Mouse (Mus musculus) T-helper 17 cell (primary cell): Measurements from ENCODE around the gene Carmil3.

Experiments
- in situ Hi-C, 2 experiments: fragments of 300-600 bp; cut with MboI, MseI; formaldehyde crosslinking; loops; 1 replicate in 1 of 2; 2 replicates in 1 of 2; pipeline ENCODE4 v1.15.1; 2025; ENCODE audit warnings: high pct_unique_total_duplicates in 2 of 2

Carmil3 gene

DNA sequence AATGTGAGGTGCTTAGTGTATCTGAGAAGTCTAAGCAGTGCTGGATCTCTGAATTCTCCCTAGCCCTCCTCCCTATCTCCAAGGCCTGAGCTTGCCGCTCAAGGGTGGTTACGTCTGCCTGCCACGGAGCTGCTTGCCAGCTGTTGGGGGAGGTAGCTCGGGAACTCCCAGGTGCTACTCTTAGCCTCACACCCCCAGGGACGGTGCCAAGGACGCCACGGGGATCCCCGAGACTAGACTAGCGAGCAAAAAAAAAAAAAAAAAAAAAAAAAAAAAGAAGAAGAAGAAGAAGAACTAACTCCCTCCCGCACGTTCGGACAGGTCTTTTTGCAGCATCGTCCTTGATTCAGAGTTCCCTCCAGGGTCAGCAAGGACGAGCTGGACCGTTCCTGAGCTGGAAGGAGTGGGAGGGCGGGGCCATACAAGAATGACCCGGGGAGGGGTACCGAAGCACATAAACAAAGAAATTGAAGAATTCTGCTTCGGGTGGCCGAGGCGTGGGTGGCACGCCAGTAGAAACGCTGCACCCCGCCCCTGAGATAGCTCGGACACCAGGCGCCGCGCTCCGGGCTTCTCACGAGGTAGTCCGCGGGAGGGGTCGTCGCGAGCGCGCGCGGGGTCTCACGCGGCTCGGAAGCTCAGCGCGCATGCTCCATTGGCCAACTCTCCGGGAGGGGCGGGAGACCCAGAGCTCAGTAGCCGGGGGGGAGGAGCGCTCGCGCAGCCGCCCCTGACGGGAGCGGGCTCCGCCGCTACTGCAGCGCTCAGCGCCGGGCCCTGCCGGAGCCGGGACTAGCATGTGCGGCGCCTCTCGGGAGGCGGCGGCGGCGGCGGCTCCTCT lies at the start of gene Carmil3:
TSS of gene Carmil3 (plus strand) at position 291 of the 841 bp plus-strand sequence.
- in situ Hi-C loops = no loop called here

DNA sequence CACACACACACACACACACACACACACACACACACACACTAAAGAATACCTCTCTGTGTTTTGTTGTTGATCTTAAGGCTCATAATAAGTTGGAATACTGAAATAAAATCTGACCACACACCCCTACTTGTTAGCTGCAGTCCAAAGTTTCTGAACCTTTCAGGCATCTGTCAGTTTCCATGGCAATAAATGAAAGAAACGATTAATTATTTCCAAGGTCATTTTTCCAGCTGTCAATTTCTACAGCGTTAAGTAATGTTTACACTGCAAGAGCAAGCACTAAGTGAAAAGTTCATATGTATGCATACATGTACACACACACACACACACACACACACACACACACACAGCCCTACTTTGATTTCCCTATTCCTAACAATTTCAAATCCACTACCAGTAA lies 32.8 kb upstream of the Carmil3 start:
- in situ Hi-C loops = loop anchor here in 1 of 2 experiments (10.0 kb wide), 1 partner anchor 1627 kb away; no protein-coding TSS in a partner anchor

DNA sequence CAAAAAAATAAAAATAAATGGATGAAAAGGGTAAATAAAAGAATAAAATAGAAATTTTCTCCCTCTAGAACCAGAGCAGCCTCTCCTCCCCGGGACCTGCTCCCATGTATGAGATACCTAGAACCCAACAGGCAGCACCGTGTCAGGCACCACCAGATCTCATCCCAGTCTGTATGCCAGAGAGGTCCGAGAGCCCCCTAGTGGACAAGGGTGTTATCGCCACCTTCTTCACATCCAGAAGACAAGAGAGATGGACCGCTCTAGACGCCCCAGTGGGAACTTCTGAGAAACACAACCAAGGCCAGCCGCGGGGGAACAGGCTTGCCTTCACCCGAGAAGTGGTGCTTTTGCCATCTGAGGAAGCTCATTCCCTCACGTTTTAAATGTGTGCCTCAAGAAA lies 32.2 kb upstream of the Carmil3 start:
- in situ Hi-C loops = loop anchor here in 1 of 2 experiments (10.0 kb wide), 1 partner anchor 1627 kb away; no protein-coding TSS in a partner anchor

DNA sequence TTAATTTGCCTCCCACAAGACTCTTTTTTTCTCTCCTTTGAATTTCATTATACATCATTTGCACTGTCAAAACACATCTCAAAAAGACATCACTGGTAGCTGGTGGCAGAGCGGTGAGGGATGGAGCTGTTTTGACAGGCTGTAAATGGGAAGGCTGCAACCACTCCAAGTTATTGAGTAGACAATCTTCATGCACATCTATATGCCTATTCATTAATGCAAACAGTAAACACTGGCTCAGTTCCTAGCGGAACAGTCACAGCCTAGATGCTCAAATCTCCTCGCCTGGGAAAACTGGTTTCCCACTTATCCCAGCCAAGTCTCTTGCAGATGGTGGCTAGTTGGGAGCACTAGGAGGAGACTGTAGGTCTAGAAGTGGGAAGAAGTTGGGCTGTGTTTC lies 31.7 kb upstream of the Carmil3 start:
- in situ Hi-C loops = loop anchor here in 1 of 2 experiments (10.0 kb wide), 1 partner anchor 1626 kb away; no protein-coding TSS in a partner anchor

DNA sequence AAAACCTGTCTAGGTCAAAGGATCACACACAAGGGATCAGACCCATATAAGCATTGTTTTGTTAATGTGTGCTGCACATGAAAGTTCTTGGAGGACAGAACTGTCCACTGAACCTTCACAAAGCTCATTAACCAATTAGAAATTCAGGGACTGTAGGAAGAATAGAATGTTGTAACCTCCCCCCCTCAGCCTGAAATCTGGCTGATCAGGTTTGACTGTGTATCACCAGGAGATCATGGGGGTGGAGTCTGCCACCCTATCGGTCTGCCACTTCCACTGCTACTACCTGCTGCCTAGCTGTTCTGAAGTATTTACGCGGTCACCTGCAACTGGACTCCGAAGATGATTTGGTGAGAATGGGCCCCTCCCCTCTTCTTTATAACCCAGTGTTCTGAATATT lies 30.7 kb upstream of the Carmil3 start:
- in situ Hi-C loops = loop anchor here in 1 of 2 experiments (10.0 kb wide), 1 partner anchor 1625 kb away; no protein-coding TSS in a partner anchor

DNA sequence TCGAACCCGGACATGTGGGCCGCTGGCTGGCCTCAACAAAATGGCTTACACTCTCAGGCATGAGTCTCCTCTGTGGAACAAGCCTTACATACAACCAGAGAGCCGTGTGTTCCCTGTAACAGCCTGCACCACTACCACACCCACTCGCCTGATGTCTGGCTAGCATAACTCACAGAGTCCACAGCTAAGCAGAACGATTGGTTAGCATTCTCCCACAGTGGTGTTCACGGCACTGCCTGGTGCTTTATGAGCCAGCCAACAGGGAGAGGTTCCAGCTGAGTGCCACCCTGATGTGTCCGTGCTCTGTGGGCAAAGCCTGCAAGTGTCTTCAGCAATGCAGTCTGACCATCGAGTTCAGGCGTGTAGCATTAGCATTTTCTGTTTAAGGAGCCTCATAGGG lies 30.2 kb upstream of the Carmil3 start:
- in situ Hi-C loops = no loop called here

DNA sequence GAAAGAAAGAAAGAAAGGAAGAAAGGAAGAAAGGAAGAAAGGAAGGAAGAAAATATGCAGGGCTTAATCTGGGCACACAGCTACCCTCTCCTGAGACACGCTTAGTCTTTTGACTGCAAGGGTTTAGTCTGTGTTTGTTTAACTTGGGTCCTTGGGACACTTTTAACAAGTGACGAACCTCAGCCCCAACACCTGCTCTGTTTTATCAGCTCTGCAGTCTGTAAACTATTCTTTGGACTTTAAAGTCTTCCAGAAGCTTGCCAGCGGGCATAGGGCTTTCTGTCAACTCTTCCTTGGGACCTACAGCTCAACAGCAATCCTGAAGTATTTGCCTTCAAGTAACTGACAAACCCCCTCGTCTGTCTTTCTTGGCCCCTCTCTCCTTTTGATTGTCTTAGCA lies 28.7 kb upstream of the Carmil3 start:
- in situ Hi-C loops = no loop called here

DNA sequence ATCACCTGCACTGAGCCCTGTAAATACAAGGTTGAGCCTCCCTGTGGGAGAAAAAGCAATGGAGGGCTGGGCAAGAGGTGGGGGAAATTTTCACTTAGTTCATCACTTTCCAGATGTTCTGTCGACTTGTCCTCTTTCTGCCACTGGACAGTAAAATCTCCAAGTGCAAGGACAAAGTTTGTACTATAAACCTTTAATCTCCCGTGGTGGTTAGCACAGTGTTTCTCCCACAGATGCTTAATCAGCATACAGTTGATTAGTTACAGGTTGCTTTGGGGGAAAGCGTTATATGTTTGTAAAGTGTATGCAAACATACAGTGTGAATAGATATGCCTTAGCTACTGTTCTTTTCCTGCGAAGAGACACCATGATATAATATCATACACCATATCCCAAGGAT lies 24.0 kb upstream of the Carmil3 start:
- in situ Hi-C loops = no loop called here

DNA sequence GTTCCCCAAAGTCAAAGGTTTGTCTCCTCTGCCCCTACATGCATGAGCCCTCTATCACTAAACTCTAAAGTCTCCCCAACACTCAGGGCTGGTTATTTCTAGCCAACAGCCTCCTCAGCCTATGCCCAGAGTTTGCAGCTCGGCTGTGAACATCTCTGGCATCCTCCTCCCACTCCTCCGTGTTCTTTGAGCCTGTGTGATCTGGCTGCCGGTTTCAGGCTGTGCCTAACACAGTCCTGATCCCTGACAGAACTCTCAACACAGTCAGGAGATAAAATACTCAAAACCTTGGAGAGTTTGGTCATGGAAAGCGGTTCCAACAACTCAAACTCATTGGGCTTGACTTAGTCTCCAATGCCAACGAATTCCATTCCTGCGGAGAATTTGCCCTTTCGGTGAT lies 23.3 kb upstream of the Carmil3 start:
- in situ Hi-C loops = no loop called here

DNA sequence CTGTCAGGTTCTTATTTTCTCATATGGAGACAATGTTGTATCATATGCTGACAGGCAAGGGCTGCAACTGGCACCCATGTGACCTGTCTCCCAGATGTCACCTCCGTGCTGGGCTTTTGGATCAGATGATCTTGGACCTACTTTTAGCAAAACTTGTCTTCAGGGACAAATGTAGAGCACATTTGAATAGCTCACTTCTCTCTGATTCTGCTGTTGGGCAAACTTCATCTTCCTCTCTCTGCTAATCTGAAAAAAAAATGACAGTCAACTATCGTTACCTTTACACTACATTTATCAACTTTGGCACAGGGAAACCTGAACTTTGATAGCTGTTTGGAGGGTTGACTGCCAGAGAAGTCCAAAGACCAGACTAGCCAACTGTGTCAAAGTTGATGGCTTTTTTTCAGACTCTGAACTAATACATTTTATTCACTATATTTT lies 22.1 kb upstream of the Carmil3 start:
- in situ Hi-C loops = no loop called here

DNA sequence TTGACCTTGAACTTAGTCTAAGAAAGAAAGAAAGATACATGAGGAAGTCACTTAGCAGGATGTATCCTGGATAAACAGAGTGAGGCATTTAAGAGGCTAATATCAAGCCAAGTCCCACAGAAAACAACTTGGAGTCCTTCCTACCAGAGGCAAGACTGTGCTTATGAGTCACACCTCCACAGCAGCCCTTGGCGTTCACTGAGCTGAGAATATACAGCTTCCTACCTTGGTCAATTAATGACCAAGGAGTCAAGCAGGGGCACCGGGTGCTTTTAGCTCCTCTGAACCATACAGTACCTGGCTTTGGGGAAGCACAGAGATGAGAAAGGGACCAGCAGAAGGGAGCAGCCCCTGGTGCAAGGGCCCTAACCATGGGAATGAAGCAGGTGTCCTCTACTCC lies 21.4 kb upstream of the Carmil3 start:
- in situ Hi-C loops = no loop called here

DNA sequence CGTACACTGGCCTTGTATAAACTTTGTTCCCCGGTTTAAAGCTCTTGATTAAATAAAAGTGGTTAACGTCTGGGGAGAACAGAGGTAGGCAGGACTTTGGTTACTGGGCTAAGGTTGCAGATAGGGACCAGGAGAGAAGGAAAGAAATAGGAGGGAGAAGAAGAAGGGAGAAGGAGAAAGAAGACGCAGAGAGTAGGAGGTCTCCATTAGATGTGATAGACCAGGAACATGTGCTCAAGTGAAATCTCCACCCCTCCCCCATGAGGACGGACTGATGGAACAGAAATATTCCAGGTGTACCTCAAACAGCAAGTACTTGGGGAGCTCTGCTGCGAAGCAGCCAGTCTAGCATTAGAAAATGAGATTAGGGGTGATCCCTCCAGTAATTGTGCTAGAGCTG lies 20.6 kb upstream of the Carmil3 start:
- in situ Hi-C loops = no loop called here

DNA sequence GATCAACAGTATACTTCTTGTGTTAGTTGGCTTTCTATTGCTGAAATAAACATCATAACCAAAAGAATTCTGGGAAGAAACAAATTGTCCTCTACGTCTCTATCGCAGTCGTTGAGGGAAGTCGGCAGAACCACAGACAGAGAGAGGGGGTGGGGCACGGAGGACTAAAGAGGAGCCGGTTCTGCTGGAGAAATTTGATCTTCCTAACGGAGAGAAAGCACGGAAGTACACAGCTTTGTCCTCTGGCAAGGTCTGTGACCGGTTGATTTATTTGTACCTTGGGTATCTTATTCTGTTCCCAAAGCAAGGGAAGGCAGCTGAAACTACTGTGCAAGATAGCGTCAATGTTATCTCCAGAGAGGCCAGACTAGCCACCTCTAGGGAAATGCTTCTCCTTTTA lies 19.6 kb upstream of the Carmil3 start:
- in situ Hi-C loops = no loop called here

DNA sequence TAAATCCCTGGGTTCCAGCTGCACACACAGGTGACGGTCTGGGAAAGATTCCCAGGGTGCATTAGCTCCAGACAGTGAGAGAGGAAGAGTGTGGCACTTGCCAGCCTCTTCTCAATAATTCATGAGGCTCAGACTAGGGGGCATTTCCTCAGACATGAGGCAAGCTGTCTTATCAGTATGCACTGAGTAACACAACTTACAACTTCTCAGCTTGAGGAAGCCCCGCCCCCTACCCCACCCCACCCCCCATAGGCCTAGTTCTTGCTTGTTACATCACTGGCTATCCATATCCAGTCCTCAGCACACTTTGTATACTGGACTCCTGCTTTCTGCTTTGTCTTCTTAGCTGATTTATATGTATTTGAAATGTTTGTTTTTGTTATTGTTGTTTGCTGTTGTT lies 14.8 kb upstream of the Carmil3 start:
- in situ Hi-C loops = no loop called here

DNA sequence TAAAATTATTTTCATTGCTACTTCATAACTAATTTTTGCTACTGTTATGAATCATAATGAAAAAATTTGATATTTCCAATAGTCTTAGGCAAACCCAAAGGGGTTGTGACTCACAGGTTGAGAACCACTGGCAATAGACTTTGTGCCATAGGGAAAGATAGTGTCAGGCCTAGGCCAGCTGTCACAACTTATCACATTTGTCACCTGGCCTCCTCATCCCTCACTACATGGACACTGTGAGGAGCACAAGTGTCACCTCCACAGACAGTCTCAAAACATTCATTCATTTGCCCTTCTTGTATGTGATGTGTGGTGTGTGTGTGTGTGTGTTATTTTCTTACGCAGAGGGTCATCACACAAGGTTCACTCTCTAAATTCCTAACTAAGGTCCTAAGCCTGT lies 13.0 kb upstream of the Carmil3 start:
- in situ Hi-C loops = no loop called here

DNA sequence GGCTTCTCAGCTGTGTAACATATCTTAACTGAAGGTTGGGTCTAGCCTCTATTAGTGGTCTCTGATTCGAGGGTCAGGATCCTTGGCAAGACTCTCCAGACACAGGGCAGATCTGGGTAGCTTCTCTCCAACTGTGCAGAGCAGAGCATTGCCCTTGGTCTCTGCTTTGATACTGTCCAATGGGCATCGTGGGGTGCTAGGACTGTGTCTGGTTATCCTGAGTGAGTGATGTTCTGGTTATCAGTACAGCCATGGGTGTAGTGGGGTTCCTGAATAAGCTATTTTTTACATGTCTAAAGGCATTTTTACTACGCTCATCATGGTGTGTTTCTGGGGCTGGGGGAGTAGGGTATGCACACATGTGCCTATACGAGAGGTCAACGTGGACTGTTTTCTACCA lies 12.6 kb upstream of the Carmil3 start:
- in situ Hi-C loops = no loop called here

DNA sequence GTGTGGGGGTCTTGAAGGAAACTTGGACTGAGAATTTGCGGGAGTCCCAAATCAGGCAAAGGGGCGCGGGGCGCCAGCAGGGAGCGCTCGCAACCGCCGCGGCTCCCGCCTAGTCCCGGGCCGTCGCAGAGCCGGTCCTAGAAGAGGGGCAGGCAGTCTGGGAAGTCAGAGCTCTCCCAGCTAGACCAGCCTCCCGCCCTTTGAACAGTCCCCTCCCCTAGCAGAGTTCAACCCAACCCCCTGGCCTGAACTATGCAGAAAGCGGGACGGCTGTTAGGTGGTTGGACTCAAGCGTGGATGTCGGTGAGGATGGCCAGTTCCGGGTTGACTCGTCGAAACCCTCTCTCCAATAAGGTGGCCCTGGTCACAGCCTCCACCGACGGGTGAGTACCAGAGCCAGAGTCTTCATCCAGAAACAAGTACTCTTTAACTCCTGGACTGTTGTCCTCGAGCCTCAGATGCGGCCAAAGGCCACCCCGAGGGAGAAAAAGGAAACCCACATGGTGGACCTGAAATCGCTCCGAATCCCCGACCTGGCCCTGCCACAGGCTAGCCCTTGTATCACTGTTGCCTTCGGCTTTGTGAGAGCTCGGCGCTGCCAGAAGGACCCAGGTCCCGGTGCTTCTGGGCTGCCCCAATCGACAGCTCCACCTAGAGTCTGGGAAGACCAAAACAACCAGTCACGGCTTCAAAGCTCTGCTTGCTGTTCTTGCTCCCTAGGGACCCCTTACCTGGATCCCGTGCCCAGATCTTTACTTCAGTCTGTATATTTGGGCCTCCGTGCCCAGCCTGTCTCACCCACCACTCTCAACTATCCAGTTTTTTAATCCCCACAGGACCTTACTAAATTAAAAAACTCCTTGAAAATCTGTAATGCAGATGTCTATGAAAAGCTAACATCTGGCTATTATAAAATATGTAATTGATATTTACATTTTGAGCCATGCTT lies 11.5 kb upstream of the Carmil3 start, which contains the start of gene Dhrs4:
TSS of gene Dhrs4 (plus strand) at position 108 of the 949 bp plus-strand sequence.
- in situ Hi-C loops = no loop called here

DNA sequence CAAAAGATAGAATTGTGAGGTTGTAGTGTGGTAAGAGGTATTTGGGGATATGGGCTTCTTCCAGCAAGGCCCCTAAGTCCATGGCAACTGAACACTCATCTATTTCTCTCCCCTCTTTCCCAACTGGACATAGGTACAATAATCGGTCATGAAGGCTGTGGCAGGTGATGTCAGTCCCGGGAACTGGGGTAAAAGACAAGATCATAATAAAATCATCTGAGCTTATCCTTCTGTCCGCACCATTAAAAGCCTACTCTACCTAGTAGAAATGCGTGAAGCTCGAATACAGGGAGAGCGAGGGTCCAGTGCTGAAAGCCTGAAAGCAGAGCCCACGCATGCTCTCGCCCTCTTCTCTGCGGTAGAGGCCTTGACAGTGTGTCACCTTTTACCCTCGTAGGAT lies 10.8 kb upstream of the Carmil3 start:
- in situ Hi-C loops = no loop called here

DNA sequence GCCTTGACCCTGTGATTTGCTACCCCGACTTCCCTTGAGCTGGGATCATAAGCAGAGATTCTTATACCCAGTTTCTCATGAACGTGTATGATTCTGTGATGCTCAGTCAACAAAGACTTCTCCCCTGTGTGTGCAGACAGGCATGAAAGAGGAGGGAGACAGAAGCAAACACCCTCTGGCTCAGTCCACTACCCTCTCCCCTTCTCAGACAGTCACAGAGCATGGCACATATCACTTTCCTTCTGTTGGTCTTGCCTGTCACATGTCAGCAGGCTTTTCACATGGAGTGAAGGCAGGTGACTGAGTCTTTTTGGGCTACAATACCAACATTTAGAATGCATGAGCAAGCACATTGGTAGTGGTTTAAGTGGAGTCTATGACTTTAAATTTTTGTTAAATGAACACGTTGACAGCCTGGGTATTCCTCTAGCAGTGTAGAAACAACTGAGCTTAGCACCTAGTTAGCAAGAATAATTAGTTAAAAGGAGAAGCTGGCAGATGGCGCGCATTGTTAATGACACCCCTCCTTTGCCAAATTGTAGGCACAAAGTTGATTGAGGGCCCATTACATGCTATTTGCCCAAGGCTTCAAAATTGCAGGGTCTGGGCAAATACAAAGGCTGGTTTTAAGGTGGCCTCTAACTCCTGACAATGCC lies 5.9 kb upstream of the Carmil3 start:
- in situ Hi-C loops = no loop called here

DNA sequence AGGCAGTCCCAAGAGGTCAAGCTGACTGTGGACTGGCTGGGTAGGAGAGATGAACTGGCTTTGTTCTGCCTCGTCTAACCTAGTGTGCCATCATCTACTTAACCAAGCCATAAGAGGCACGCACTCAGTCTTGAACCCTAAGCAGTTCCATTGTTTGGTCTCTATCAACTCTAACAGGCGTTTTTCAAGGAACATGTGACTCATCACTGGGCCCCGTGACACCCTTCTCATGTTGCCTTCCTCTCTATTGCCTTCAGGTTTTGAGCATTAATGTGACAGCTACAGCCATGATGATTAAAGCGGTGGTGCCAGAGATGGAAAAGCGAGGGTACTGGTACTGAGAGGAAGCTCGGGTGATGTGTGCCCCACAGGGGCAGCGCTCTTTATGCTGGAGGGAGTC lies 3.6 kb upstream of the Carmil3 start:
- in situ Hi-C loops = no loop called here

DNA sequence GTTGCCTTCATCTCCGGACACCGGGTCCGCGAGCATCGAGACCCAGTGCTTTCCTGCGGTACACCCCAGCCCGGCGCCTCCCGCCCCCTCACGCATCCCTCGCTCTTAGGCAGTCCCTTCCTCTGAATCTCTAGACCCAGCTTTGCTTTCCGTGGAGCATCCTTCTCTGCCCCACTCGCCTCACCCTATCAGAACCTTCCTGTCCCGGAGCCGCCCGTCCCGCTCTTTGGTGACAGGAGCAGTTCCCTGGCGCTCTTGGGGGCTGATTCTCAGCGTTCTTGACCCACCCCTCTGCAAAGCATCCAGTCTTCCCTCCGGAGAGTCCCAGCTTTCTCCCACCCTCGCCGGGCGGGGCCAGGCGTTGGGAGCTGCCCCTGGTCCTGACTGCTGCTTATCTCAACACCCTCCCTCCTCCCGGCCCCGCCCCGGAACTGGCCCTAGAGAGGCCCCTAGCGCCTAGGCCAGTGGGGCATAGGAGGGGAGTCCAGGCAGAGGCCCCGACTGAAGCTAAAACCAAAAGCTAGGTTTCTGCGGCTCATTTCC lies 911 bp downstream of the Carmil3 start:
- in situ Hi-C loops = no loop called here
